Mouse (Mus musculus): Measurements from ENCODE around the gene Snx33.

Gene Snx33

DNA sequence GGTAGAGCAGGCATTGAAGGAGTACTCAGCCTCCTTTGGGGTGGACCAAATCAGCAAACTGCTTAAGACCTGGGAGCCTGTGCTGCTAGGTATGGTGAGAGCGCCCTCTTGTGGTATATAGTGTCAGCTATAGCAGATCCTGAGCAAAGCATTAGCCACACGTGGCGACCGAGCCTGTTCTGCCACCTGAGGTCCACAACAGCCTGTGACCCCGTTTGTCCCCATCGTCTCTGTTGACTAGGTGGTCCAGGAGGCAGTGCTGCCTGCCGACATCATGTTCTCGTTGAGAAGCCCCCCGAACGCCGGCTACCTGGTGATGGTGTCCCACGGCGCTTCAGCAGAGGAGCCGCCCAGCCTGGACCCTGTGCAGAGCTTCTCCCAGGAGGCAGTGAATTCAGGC is 38.4 kb downstream of the Snx33 start:
- peak; percentile 90 for DNase-seq

- DNase-seq: no peak
Measured at GRCm38 (mm10) chr9:56887581-56887980, 40.6 kb downstream of the Snx33 start.

- DNase-seq: no peak
Measured at GRCm38 (mm10) chr9:56886601-56887000, 41.6 kb downstream of the Snx33 start.

- DNase-seq: no peak
Measured at GRCm38 (mm10) chr9:56886113-56886512, 42.1 kb downstream of the Snx33 start.

DNA sequence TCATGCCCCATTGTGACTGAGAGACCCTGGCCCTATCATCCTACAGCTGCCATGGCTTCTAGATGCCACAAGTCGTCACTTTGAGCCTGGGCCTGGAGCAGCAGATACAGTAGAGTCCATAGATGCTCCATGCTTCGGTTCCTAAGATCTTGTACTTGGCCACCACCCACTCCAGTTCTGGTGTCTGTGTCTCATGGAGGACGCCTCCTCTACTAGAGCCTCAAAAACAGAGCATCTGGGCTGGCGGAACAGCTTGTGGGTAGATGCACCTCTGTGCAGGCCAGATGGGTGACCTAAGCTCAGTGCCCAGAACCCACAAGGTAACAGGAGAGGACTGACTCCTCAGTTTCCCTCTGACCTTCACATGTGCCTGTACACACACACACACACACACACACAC is 43.8 kb downstream of the Snx33 start:
- DNase-seq: no peak

DNA sequence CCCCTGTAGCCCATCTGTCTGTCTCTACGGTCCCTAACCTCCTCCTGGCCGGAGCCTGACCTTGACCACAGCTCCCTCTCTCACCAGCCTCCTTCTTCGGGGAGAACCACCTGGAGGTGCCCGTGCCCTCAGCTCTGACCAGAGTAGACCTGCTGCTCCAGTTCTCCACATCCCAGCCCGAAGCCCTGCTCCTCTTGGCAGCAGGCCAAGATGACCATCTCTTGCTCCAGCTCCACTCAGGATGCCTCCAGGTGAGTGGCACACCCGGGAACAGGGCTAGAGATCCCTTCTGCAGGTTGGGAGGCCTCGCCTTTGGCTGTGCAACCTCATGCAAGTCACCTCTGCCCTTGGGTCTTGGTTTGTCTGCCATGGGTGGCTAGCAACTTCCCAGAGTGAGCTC is 44.7 kb downstream of the Snx33 start:
- no peak for DNase-seq

DNA sequence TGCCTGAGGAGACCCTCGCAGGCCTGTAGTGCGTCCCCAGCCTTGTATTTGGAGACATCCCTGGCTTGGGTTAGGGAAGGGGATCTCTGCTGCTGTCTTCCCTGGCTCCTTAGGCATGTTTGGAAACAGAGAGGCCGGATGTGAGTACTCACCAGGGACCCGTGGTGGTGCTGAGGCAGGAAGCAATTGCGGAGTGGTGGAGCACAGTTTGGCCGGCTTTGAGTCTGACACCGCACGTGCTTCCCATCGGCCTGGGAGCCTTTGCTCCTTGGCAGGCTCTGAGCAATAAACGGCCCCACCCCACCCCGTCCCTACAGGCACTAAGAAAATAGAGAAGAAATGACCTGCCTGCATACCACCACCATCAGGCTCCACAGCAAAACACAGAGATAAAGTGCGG is 45.4 kb downstream of the Snx33 start:
- peak; percentile 21 for DNase-seq

GRCm38 (mm10) chr9:56882283-56882682 is 45.9 kb downstream of the Snx33 start:
- no peak for DNase-seq

DNA sequence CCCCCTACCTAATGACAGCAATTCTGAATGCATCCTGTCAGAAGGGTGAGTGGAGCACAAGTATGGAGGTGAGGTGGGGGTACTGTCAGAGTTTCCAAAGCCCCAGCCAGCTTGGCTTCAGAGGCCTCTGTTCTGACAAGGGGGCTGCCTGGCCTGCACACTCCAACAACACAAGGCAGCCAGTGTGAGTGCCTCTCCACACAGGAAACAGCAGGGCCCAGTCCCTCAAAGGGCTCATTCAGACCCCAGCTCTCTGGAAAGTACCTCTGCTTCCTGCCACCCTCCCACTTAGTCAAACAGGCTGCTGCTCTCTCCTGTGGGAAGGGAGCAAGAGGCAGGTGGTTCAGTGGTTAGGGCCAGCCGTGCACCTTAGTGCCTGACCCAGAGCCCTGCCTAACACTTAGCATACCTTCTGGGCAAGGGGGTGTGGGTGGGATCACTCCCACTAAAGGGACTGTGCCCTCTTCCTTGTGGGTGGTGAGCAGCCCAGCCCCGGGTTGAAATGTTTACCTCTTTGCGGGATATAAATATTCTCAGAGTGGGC is 46.6 kb downstream of the Snx33 start:
- no peak for DNase-seq

GRCm38 (mm10) chr9:56880790-56881189 is 47.4 kb downstream of the Snx33 start:
- no peak for DNase-seq

DNA sequence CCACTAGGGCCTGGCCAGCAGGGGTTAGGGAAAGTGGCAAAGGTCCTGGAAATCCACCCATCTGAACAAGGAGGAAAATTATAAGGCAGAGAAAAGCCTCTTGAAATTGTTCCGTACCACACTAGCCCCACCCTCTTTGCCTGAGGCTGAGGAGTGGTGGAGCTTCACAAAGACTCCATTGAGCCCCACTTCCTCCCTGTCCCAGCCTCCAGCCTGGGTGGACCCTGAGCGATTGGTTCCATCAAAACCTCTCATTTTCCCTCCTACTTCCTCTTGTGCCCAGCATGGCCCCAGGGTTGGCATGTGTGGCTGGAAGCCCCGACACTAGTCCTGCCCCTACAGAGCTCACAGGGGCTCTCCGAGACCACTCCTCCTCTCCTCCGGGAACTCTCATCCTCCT is 50.9 kb downstream of the Snx33 start:
- DNase-seq: no peak

DNA sequence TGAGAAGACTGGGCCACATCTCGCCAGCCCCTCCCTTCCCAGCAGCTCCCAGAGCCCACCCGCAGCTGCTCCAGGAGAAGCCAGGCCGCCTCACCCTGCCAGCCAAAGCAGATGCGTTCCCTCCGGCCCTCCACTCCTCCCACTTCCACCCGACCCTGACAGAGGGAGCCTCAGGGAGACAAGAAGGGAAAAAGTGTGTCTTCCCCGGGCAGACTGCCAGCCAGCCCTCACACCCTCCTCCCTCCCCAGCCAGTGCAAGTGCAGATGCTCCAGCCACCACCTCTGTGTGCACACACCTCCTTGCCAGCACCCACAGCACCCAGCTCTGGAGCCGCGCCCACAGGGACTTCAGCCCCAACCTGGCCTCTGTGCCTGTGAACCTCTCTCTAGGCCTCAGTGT is 51.4 kb downstream of the Snx33 start:
- peak; percentile 22 for DNase-seq

GRCm38 (mm10) chr9:56873097-56873496 is 55.1 kb downstream of the Snx33 start:
- DNase-seq: no peak

GRCm38 (mm10) chr9:56872105-56872903 is 55.9 kb downstream of the Snx33 start:
- DNase-seq: no peak

DNA sequence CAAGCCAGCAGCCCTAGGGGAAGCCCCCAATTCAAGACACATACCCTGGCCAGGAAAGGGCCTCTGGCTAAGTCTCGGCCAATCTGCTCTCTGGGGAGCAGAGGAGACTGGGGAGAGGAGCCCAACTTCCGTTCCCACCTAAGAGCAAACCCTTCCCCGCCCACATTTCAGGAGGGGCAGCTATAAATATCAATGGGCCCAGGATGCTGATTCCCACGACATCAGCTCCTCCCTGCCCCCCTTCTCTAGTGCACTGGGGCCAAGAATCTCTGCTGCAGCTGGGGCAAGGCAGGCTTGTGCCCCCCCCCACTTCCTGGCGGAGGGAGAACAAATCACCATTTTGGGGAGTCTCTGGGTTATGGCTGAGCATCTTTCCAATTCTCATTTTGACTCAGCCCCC is 57.0 kb downstream of the Snx33 start:
- DNase-seq: peak; percentile 59

GRCm38 (mm10) chr9:56870778-56871177 is 57.4 kb downstream of the Snx33 start:
- DNase-seq: no peak

DNA sequence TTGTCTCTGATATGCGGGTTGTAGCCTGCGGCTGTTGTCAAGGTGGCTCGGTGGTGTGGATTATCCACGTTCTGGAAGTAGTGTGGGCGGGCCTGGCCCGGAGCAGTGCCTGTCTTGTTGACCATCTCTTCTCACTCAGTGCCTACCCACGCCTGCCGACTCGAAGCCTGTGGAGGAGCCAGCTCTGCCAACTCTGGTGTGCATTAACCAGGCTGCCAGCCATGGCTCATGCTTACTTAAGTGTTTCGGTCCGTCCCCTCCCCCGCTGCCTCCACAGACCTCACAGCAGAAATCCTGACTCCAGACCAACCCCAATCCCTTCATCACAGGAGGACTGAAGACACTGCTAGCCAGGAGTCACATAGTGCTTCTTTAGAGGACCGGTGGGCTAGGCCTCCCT is 58.6 kb downstream of the Snx33 start:
- no peak for DNase-seq

- DNase-seq: peak; percentile 25
Measured at GRCm38 (mm10) chr9:56868292-56868691, 59.9 kb downstream of the Snx33 start.

Data from lung, postnatal 36 days (tissue).